Mouse (Mus musculus) intestine, postnatal 0 days (tissue): Measurements from ENCODE around the gene Cpox. TPM values are rescaled to one million over a fixed set of nuclear protein-coding genes. Genes with fewer than 3 reads are reported as not detected.

Experiments
- ATAC-seq: fragments of 200-750 bp; cut with Nextera tagmentation; 2 replicates; pipeline ENCODE4 v1.8.0; 2017; ENCODE audit warnings: mild to moderate bottlenecking, moderate TSS enrichment, moderate library complexity
- H3K27ac ChIP-seq: fragments of 300-500 bp; sonication (generic); 2 replicates; pipeline ENCODE4 v1.5.1; 2014; ENCODE audit warnings: mild to moderate bottlenecking, low read depth, low read length, moderate library complexity
- H3K27me3 ChIP-seq: fragments of 300-500 bp; sonication (generic); replicated peaks from 2 replicates; pipeline ENCODE4 v1.6.1; 2014; ENCODE audit warnings: low read length, mixed read lengths; ENCODE audit not compliant: control insufficient read depth, insufficient read depth
- H3K36me3 ChIP-seq: fragments of 300-500 bp; sonication (generic); 2 replicates; pipeline ENCODE4 v1.6.1; 2014; ENCODE audit warnings: mild to moderate bottlenecking, moderate library complexity; ENCODE audit not compliant: control insufficient read depth, insufficient read depth
- H3K4me1 ChIP-seq: fragments of 300-500 bp; sonication (generic); replicated peaks from 2 replicates; pipeline ENCODE4 v1.6.1; 2014; ENCODE audit warnings: antibody characterized with exemption, low read length, mixed read lengths; ENCODE audit not compliant: control insufficient read depth, insufficient read depth
- H3K4me2 ChIP-seq: fragments of 300-500 bp; sonication (generic); replicated peaks from 2 replicates; pipeline ENCODE4 v1.6.1; 2014; ENCODE audit warnings: low read depth, mild to moderate bottlenecking, moderate library complexity
- H3K4me3 ChIP-seq: fragments of 300-500 bp; sonication (generic); 2 replicates; pipeline ENCODE4 v1.5.1; 2014; ENCODE audit warnings: low read depth, low read length
- H3K9ac ChIP-seq: fragments of 300-500 bp; sonication (generic); 2 replicates; pipeline ENCODE4 v1.6.1; 2014; ENCODE audit warnings: mild to moderate bottlenecking, low read depth, low read length
- H3K9me3 ChIP-seq: fragments of 300-500 bp; sonication (generic); 2 replicates; pipeline ENCODE4 v1.6.1; 2016; ENCODE audit warnings: mixed run types; ENCODE audit not compliant: control insufficient read depth
- CTCF ChIP-seq: sonication (generic); IDR thresholded peaks from 2 replicates; pipeline ENCODE4 v1.5.1; 2016; ENCODE audit warnings: low read depth, mild to moderate bottlenecking, control low read depth, antibody characterized with exemption, moderate library complexity
- WGBS: fragments of 180-500 bp; shearing (Covaris S2); extraction: QIAGEN DNeasy Blood & Tissue Kit; methylation state at CpG from one replicate; pipeline ENCODE4 v1.1.7; 2014; 5-methylcytosine and 5-hydroxymethylcytosine counted together
- microRNA-seq: library from miRNA; unstranded; fragments of <30 nt; microRNA quantifications from one replicate; pipeline ENCODE4, GENCODE M21; 2016
- polyA plus RNA-seq: library from polyadenylated mRNA; unstranded; fragments of >200 nt; fragmentation: Nextera tagmentation; extraction: Ambion mirVana; gene quantifications from 2 replicates; pipeline ENCODE4 v1.2.1, GENCODE M21; 2015

Gene Cpox
- polyA plus RNA-seq, 1 experiment from 2014 or later = 54.5 TPM

- no peaks in the 10 kb centered on the region for H3K9me3 ChIP-seq
- no peak overlapping the region for H3K4me2 ChIP-seq
- H3K4me1 ChIP-seq = no peaks in the 10 kb centered on the region
- 68% methylated on average over 4 of the region's 4 CpGs for WGBS
- H3K27me3 ChIP-seq = no peaks in the 10 kb centered on the region
- no peak overlapping the region for H3K4me3 ChIP-seq
- no peak for ATAC-seq
- no peak for TF ChIP-seq CTCF
- no peak overlapping the region for H3K27ac ChIP-seq
- H3K36me3 ChIP-seq = no peaks in the 10 kb centered on the region
- H3K9ac ChIP-seq = no peak overlapping the region
These were observed 76.6 kb downstream of the Cpox start for GRCm38 (mm10) chr16:58746715-58747114.

- Histone ChIP-seq H3K4me2 (no peak overlapping the region), H3K36me3 (no peaks in the 10 kb centered on the region), H3K27me3 (no peaks in the 10 kb centered on the region), H3K4me3 (no peak overlapping the region), H3K27ac (no peak overlapping the region), H3K9me3 (no peaks in the 10 kb centered on the region), H3K4me1 (no peaks in the 10 kb centered on the region), H3K9ac (no peak overlapping the region)
- TF ChIP-seq CTCF = peak; percentile 79
- ATAC-seq = no peak
- 22% methylated on average over 1 of the region's 1 CpGs for WGBS
These were observed 81.2 kb downstream of the Cpox start for GRCm38 (mm10) chr16:58751314-58751713.

GRCm38 (mm10) chr16:58756191-58756590 lies 86.1 kb downstream of the Cpox start:
- H3K4me3 ChIP-seq = no peak overlapping the region
- no peaks in the 10 kb centered on the region for H3K27me3 ChIP-seq
- H3K36me3 ChIP-seq = no peaks in the 10 kb centered on the region
- no peak for TF ChIP-seq CTCF
- H3K9me3 ChIP-seq = no peaks in the 10 kb centered on the region
- ATAC-seq = no peak
- H3K4me2 ChIP-seq = no peak overlapping the region
- H3K9ac ChIP-seq = no peak overlapping the region
- H3K27ac ChIP-seq = no peak overlapping the region
- no peaks in the 10 kb centered on the region for H3K4me1 ChIP-seq

GRCm38 (mm10) chr16:58763076-58763475 lies 93.0 kb downstream of the Cpox start, which contains the start of gene Olfr172:
Olfr172 (minus strand) TSS chr16:58763176.
- Histone ChIP-seq H3K4me1 (no peaks in the 10 kb centered on the region), H3K9ac (no peak within 1 kb of the TSS), H3K27ac (no peak within 1 kb of the TSS), H3K9me3 (no peaks in the 10 kb centered on the region), H3K4me2 (no peak within 1 kb of the TSS), H3K4me3 (no peak within 1 kb of the TSS), H3K27me3 (no peaks in the 10 kb centered on the region), H3K36me3 (no peaks in the 10 kb centered on the region)
- 84% methylated on average over 1 of the region's 1 CpGs for WGBS
- TF ChIP-seq CTCF = no peak
- ATAC-seq = no peak

Small RNA genes within 50 kb of the gene (microRNA-seq; reads per million reads assigned to microRNA genes)
- gene Gm27564 = not detected

Other genes starting within 250 kb of the Cpox start
- 32.5 and 32.6 TPM in 2 replicates for gene St3gal6, start 146.0 kb upstream of the Cpox start, polyA plus RNA-seq
- gene Gm813, start 53.3 kb upstream of the Cpox start, polyA plus RNA-seq = not detected in 2 replicates
- gene E330017A01Rik, start 31.6 kb upstream of the Cpox start, polyA plus RNA-seq = not detected in 2 replicates
- 0.20 and 0.34 TPM in 2 replicates for gene Gpr15, start 48.8 kb downstream of the Cpox start, polyA plus RNA-seq
- gene Cldnd1, start 57.6 kb downstream of the Cpox start, polyA plus RNA-seq = 86.0 and 86.1 TPM in 2 replicates
- not detected in 2 replicates for gene Olfr172, start 92.9 kb downstream of the Cpox start, polyA plus RNA-seq
- not detected in 2 replicates for gene Olfr173, start 130.0 kb downstream of the Cpox start, polyA plus RNA-seq
- not detected in 2 replicates for gene Olfr175-ps1, start 156.5 kb downstream of the Cpox start, polyA plus RNA-seq
- gene Olfr177, start 204.5 kb downstream of the Cpox start, polyA plus RNA-seq = not detected in 2 replicates
- gene Olfr178, start 221.8 kb downstream of the Cpox start, polyA plus RNA-seq = not detected in 2 replicates